Mouse (Mus musculus) adrenal gland, postnatal 4 days (tissue): ENCODE measurements around the gene Rnase13. TPM values are rescaled to one million over a fixed set of nuclear protein-coding genes. Genes with fewer than 3 reads are reported as not detected.
"Not testable (repeated sequence)": the region's sequence is repeated elsewhere in the genome, so short reads cannot be mapped to it uniquely, and the experiment has no call there.

Experiments used
- DNase-seq, 2 experiments: peaks; one replicate each; pipeline ENCODE4 v3.0.0; 2021 to 2022; ENCODE audit warnings: low spot score in 2 of 2, mixed read lengths in 2 of 2
- long read RNA-seq, 2 experiments: library from polyadenylated mRNA; stranded (forward); transcript quantifications; one replicate each; pipeline ENCODE4 v2.0.0; 2021
- total RNA-seq, 2 experiments: library from RNA; stranded (reverse); gene quantifications; 2 replicates each; pipeline ENCODE4 v1.2.3; 2021

The Rnase13 gene
- not detected for total RNA-seq
- long read RNA-seq, experiment 1, result 0 reads
- long read RNA-seq, experiment 2, result 0 reads

DNA sequence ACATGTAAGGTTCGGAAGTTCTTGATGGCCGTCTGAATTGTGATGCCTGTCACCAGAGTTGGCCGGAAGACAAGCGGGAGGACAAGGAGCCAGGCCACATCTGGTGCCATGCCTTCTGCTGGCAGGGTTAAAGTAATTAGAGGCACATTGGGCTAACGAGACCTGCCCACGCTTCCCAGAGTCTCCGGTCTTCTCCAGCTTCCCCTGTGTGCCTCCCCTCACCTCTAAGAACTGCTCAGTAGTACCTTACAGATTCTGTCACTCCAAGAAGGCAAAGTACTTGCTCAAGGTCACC lies at the start of gene Rnase13:
TSS of gene Rnase13 (minus strand) at position 203 of the 295 bp plus-strand sequence.
- no peak for DNase-seq

DNA sequence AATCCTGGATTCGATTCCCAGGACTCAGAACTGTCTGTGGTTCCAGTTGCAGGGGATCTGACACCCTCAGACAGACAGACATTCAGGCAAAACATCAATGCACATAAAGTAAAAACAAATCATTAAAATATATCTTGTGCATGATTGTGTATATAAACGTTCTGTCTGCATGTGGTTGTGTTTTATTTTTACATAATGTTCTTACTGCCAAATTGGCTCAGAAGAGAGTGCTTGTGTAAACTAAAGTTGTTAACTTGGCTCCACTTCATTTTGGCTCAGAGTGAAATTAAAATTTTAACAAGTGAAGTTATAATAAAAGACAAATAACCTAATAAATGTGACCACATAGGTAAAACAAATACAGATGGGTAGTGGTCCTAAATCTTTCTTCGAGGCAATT lies 44.8 kb upstream of the Rnase13 start:
- DNase-seq, result no peak

DNA sequence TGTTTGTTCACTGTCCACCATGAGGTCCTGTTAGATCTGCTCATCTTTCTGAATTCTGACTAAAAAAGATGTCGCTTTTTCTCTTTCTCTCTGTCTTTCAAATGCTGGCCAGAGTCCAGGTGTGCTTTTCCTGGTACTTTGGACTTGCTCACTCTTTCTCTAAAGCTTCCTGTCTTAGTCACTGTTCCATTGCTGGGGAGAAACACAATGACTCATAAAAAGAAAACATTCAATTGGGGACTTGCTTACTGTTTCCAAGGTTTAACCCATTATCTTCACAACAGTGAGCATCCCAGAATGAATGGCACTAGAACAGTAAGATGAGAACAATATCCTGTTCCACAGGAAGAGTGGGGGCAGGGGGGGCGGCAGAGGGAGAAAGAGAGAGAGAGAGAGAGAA lies 37.7 kb upstream of the Rnase13 start:
- no peak for DNase-seq

DNA sequence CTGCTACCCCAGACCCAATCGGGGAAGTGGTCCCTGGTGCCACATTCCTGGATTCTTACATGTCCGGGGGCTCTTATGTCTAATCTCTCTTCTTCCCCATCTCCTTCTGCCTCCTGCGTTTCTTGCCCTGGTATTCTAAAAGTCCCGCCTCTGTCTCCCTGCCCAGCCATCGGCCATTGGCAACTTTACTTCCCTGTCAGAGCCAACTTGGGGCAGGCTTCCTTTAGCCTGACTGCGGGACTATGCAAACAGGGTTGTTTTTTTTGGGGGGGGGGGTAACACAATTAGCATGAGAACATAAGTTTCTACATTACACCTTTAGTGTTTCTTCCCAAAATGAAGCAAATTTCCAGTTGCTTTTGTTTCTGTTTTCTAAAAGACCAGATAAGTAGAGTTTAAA lies 20.8 kb upstream of the Rnase13 start:
- DNase-seq, result no peak

DNA sequence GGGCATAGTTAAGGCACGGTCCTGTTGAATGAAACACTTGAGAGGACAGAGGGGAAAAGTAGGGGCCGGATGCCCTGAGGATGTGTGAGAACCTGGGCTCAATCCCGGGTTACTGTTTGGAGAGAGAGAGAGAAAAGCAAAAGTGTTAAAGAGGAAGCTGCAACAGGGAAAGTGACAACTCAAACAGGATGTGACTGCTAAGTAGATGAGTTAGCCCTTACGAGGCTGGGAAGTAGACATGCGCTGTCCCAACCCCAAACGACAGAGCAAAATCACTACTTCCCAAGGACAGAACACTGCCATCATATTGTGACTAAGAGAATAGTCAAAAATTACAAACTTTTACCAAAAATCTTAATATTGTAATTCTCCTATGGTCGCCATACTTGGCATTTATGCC lies 19.7 kb upstream of the Rnase13 start:
- no peak for DNase-seq

DNA sequence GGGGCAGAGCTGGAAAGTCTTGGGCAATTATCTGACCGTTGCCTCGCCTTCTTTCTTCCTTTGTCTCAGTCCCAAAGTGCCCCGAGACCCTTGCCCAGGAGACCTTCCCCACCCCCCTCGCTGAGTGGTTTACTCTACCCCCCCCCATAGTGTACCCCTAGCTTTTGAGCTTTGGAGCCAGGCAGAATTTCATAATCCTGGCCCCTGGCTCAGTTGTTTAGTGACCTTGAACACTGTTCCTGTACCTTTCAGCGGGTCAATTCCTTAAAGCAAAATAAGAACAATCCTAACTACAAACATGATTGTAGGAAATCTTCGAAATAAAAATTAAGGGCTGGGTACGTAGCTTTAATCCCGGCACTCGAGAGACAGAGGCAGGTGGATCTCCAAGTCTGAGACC lies 19.0 kb upstream of the Rnase13 start:
- DNase-seq, result no peak

DNA sequence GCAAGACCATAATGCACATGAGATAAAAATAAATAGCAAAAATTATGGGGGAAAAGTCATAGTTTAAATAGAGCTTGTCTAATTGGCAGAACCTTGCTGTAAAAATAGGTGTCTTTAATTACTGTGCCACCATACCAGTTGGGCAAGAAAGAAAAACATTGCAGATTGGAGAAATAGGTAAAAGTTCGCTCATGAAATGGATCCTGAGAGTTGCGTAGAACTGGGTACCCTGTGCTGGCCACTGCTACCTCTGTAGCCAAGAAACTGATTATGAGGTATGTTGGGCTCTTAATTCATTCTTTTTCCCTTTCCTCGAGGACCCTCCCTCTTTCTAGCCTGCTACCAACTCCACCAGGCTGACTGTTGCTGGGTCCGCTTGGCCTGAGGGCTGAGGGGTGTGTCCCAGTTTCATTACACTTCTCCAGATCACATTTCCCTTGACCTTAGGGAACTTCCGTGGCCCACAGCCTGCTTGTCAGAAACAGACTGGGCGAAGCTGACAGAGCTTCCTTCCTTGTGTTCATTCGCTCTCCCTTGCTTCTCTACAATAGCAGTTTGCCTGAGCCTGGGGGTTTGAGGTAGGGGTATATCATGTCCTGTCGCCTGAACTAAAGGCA lies 18.5 kb upstream of the Rnase13 start:
- DNase-seq, result no peak

DNA sequence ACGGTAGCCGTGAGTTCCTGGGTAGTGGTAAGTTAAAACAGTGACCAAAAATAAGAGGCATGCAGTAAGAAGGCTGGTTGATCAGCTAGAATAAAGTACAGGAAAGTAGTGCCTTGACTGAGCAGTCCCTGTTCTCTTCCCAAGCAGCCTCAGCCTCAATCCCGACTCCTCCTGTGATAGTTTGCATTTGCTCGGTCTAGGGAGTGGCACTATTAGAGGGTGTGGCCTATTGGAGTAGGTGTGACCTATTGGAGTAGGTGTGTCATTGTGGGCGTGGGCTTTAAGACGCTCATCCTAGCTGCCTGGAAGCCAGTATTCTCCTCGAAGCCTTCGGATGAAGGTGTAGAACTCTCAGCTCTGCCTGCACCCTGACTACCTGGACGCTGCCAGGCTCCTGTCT lies 16.4 kb upstream of the Rnase13 start:
- no peak for DNase-seq

DNA sequence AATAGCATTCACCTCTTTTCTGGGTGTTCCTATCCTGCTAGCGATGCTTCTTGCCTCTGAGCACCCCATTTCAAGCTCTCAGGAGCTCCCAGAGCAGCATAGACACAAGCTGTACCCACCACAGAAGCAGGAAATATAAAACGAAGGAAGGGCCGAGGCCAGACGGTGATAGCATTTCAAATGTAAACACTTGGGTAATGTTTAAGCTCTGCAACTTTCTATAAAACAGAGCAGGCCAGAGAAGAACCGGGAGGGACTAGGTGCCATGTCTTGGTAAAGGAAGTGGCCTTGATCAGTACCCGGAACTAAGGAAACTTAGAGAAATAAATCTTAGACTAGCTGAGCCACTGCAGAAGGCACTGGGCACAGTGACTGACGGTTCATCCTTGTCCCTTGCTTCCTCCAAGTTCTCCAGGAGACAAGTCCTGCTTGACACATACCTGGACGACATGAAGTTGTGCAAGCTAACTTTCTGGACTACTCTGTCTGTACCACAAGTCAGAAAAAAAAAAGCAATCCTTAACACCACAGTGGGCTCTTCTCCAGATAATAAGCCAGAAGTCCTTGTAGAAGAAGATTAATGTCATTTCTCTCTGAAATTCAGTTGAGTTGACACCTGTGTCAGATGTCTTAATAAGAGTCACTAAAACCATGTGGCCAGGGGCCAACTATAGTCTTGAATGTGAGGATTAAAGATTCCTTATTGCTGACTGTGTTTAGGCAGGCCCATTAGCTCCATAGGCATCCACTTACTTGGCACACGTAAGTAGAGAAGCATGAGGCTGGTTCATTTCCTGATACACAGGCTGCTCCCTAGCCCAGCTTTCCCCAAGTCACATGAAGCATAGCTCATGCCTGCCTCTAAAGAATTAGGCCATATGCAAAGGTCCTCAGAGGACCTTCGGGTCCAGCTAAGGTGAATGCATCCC lies 9.8 kb upstream of the Rnase13 start:
- no peak for DNase-seq

DNA sequence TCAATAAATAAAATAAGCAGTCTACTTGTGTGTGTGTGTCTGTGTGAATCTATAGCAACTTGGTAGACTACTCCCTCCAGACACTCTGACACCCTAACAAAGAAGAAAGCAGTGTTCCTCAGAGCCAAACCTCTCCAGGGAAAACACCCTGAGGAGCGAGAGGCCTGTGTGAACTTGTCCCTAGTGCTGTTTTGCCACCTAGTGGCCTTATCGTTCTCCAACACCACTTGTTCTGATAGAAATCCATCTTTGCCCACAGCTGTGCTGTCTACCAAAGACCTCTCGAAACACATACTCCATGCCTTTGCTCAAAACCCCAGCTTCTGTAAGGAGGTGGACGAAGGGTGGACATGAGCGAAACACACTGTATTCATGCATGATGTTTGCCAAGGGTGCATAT lies 8.3 kb upstream of the Rnase13 start:
- DNase-seq, result peak in 1 of 2 experiments; percentile 46

DNA sequence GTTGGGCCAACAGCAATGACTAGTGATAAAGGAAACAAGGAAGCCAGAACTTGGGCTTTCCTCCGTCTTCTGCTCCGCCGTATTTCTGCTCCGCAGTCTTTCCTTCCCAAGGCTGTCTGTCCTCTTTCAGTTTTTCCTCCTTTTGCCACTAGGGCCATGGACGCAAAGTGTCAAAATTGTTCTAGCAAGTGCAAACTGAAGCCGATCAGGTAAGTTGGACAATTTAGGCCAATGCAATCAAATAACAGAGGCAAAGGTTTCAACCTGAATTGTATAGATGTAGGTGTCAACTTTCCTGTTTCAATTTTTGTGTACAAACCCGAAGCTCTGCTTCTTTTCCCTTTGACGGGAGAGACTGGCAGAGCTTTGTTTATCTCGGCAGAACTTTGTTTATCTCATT lies 7.4 kb upstream of the Rnase13 start:
- DNase-seq, result no peak

DNA sequence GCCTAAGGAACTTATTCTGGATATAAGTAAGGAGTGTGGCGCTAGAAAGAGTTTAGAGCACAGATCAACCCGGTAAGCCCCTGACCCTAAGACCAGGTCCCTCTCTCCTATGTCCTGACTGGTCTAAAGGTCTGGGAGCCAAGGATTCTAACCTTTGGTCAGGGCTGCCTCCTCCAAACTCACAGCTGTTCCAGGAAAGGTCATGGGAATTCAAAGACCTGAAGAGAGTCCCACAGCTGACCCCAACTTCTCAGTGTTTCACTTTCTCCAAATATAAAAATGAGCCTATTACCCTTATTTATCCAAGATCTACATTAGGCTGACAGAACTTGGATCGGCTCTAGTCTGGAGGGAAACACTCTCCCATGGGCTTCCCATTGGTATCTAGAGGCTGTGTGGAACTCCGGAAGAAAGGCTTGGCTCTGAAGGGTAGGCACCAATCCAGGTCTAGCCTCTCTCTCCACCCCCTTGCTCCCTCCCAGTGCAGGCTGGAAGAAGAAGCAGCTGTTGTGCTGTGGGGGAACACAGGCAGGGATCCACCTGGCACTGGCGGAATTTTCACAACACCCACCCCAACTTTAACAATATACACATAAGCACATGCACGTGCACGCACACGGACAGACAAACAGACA lies 6.9 kb upstream of the Rnase13 start:
- DNase-seq, result no peak

DNA sequence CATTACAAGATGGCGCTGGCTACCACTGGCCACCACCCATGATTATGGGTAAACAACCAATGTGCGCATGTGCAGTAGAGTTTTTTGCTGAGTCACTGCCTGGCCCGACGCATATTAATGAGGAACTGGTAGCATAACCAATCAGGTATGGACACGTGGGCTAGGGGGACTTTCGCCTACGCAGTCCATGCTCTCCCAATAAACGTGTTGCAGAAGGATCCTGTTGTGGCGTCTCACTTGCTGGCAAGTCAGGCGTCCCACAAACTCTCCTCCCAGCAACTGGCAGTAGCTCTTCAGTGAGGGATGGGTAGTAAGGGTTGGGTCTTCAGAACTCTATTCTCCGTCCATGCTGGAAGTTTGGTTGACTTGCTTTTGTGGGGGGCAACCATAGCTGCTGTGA lies 4.4 kb upstream of the Rnase13 start:
- not testable (repeated sequence) for DNase-seq

DNA sequence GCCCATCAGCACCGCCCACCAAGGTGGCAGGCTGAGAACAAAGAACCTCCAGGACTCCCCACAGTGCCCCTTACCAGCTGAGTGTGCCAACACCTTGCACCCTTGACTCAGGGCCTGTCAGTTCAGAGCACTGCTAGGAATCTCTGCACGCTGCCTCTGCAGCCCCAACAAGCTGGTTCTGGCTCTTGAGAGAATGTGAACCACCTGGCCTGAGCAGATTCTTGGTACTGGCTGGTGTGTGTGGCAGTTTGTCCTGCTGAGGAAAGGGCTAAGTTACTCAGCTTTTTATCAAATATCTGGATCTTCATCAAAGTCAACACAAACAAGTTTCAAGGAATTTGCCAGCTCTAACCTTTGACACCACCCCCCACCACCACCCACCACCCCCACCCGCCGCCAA lies 919 bp upstream of the Rnase13 start:
- DNase-seq, result no peak

DNA sequence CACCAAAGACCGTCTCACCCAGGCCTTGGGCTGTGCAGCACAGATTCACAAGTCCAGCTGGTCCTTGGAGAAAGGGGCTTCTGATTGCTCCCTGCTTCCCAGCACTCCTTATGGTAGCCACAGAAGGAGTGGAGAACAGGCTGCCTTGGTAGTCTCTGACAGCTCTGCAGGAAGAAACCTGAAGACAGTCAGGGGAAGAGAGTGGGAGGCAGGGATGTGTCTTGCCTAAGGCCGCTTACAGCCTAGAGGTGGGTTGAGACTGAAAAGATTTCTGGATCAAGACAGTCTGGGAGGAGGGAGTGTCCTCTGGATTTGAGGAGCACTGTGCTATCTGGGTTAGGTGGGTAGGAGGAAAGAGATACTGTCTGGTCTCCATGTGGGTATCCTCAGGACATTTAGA lies 337 bp upstream of the Rnase13 start:
- DNase-seq, result no peak

DNA sequence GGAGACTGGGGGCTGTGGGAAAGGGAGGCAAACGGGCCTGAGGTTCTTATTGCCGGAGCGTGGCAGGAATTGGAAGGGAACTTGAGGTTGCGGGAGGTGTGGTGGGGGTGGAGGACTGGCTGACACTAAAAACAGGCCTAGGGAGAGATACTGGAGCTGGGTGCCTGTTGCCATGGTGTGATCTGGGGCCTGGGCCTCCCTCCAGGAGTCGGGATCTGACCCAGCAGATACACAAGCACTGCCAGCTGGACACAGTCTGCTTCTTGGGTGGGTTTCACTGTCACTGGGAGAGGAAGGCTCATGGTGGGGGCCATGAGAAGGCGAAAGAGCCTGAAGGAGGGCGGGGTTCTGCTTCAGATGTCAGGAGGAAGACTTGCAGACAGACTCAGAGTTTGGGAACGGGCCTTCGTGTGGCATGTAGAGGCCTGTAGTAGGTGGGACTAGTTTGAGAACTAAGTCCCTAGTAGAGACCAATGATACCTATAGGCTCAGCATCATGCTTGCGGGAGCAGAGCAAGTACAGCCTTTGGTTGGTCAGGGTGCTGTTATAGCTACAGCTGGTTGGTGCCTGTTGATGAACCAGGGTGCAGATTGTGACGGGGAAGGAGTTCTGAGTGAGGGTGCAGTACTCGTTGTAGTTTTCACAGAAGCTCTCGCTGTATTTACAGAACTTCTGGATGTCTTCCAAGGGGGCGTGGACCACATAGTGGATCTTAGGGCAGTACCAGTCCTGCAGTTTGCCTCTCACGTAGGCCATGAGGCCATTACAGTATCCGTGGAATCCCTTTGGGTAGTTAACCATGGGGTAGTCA lies 608 bp downstream of the Rnase13 start:
- DNase-seq, result no peak

DNA sequence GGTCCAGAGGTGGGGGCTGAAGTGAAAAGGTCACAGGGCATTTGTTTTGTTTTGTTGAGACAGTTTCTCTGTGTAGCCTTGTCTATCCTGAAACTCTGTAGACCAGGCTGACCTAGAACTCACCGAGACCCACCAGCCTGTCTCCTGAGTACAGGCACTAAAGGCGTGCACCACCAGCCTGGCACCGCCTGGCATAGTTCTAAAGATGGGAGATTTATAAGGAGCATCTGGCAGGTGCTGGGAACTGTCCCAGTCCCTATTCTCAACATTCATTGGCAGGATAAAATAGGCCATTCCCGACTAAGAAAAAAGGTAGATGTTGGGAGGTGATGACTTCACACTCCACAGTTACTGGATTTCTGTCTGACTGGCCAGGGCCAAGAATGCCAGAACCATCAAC lies 3.6 kb downstream of the Rnase13 start:
- no peak for DNase-seq

DNA sequence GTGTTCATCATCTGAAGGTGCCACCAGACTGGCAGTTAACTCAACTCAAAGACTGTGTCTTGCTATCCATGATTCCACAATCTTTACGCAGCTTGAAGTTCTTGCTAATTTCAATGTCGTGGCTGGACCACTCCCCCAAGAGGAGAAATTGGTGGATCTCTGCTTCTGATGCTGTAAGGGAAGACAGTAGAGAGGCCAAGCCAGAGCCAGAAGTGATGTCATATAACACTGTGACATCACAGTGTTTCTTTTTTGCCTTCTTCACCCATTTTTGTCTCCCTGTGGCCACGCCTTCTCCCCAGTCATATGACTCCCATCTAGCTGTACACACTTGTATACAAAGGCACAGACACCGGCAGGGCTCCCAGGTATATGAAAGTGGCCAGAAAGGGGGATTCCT lies 4.4 kb downstream of the Rnase13 start, which contains the start of gene Tppp2:
TSS of gene Tppp2 (plus strand) at position 301 of the 400 bp plus-strand sequence.
- DNase-seq, result no peak

DNA sequence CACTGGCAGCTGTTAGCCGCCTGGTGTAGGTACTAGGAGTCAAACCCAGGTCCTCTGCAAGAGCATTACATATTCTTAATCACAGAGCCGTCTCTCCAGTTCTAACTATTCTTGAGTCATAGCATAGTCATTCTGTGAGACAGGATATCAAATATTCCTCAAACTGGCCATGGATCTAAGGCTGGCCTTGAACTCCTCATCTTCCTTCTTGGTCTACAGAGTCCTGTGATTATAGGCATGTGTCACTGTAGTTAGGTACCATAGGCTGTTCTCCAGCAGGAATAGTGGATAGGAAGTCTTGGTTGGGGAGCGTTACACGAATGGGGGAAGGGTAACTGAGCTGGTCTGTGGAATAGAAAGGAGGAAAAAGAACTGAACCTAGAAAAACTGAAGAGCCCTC lies 6.0 kb downstream of the Rnase13 start:
- no peak for DNase-seq

DNA sequence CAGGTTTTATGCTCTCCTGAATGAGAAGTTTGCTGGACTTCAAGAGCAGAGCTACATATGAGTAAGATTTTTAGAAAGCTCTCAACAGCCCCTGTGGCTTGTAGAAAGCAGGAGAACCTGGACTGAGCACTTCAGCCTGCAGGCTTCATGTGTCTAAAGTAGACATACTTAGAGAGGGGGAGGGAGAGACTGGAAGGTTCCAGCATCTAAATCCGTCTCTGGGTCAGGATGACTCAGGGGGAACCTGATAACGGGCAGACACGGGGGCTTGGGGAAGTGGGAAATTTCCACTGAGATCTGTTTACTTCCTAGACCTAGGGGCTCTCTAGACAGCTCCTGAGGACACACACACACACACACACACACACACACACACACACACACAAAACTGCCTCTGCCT lies 7.5 kb downstream of the Rnase13 start:
- DNase-seq, result no peak

DNA sequence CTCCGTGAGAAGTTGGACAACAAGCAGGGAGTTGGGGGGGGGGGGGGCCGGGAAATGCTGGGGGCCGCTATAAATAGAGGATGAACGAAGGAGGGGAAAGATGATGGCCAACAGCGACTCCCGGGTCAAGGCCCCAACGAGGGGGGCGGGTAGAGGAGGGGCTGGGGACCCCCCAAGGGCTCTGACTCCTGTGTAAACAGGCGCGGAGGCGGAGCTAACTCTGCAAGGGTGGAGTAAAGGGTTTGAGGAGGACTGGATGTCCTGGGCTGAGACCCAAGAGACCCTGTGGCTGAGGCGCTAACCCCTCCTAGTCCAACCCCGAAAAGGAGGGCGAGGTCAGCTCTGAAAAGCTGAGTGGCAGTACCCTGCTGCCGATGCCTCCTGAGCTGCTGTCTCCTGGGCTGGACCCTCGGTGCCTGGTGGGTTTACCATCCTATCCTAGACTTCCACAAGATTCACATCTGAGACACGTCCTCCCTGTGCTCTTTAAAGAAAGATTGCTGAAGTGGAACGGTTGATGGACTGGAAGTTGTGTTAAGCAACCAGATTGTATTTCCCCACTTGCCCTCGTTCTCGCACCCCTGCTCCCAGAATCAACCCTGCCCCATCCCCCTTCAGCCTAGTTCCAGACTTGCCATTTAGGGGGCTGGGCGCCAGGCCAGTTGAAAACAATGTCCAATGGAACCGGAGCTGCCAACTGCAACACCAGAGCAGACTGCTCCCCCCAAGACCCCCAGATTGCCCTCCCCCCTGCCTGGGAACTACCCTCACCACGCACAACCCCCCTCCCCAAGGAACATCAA lies 8.4 kb downstream of the Rnase13 start, which contains the start of gene Ndrg2:
TSS of gene Ndrg2 (minus strand) at position 199 of the 803 bp plus-strand sequence.
- peak; percentile 31 to 55 for DNase-seq
